Mouse (Mus musculus) spleen, adult 2 months (tissue): ENCODE measurements around the gene Tirap.

Experiments used
- CTCF ChIP-seq: fragments of 200-500 bp; IDR thresholded peaks from 2 replicates; pipeline ENCODE4 v1.5.1; 2011; ENCODE audit warnings: mild to moderate bottlenecking, inconsistent platforms; ENCODE audit not compliant: insufficient read depth, insufficient read length, insufficient replicate concordance; ENCODE audit errors: extremely low read depth
- POLR2A ChIP-seq: fragments of 200-500 bp; IDR thresholded peaks from 2 replicates; pipeline ENCODE4 v1.6.1; 2011; ENCODE audit warnings: low read depth, low read length, inconsistent platforms

DNA sequence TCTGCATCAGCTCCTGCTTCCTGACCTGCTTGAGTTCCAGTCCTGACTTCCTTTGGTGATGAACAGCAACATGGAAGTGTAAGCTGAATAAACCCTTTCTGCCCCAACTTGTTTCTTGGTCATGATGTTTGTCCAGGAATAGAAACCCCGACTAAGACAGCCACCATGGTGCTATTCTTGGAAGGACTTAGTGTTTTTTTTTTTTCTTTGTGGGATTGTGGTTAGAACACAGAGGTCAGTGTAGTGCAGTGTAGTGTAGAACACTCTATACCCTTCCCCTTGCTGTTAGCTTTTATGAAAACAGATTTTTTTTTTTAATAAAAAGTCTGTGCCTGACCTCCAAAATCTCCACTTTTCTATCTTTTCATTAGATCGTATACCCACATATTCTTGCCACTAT, 17.3 kb downstream of the Tirap start:
- no peak for TF ChIP-seq CTCF
- no peak for TF ChIP-seq POLR2A
